Mouse (Mus musculus) megakaryocyte, embryonic 14.5 days (primary cell): ENCODE results near the gene Inpp4b. TPM values are rescaled to one million over a fixed set of nuclear protein-coding genes. Genes with fewer than 3 reads are reported as not detected.

Source experiments
- H3K27me3 ChIP-seq: replicated peaks from 2 replicates; pipeline ENCODE3; 2012; ENCODE audit warnings: inconsistent platforms
- H3K36me3 ChIP-seq: replicated peaks from 2 replicates; pipeline ENCODE3; 2012; ENCODE audit warnings: low read length, inconsistent platforms, mixed read lengths
- H3K4me1 ChIP-seq: 2 replicates; pipeline ENCODE4 v1.6.1; 2012; ENCODE audit warnings: inconsistent platforms
- H3K4me3 ChIP-seq: replicated peaks from 2 replicates; pipeline ENCODE3; 2012; ENCODE audit warnings: moderate library complexity, mild to moderate bottlenecking, inconsistent platforms
- H3K9me3 ChIP-seq: 2 replicates; pipeline ENCODE4 v1.6.1; 2012; ENCODE audit warnings: inconsistent platforms
- FLI1 ChIP-seq: IDR thresholded peaks from 2 replicates; pipeline ENCODE4 v1.6.1; 2012; ENCODE audit warnings: low read length, inconsistent platforms, mixed read lengths
- GATA1 ChIP-seq: IDR thresholded peaks from 3 replicates; pipeline ENCODE4 v1.6.1; 2012; ENCODE audit warnings: mixed read lengths, low read length, inconsistent platforms, borderline replicate concordance
- polyA plus RNA-seq: library from polyadenylated mRNA; stranded (reverse); fragments of >175 nt; gene quantifications from 2 replicates; pipeline ENCODE4 v1.2.3, GENCODE M21; 2012; ENCODE audit warnings: low replicate concordance; ENCODE audit not compliant: insufficient read depth

The Inpp4b gene
- polyA plus RNA-seq, 1 experiment, result 1.1 TPM

GRCm38 (mm10) chr8:81639820-81640219, 297.5 kb downstream of the Inpp4b start:
- peaks cover 17% of the 10 kb centered on the region for H3K4me1 ChIP-seq
- TF ChIP-seq GATA1, result no peak
- no peak for TF ChIP-seq FLI1
- H3K36me3 ChIP-seq, result peaks cover 3% of the 10 kb centered on the region
- no peaks in the 10 kb centered on the region for H3K9me3 ChIP-seq
- no peaks in the 10 kb centered on the region for H3K27me3 ChIP-seq
- H3K4me3 ChIP-seq, result no peak overlapping the region

- TF ChIP-seq GATA1, result no peak
- TF ChIP-seq FLI1, result no peak
- Histone ChIP-seq H3K36me3 (peaks cover 3% of the 10 kb centered on the region), H3K27me3 (no peaks in the 10 kb centered on the region), H3K4me1 (peaks cover 3% of the 10 kb centered on the region; the same call in 1 of the 2 replicates), H3K4me3 (no peak overlapping the region), H3K9me3 (no peaks in the 10 kb centered on the region)
These were observed 300.7 kb downstream of the Inpp4b start for GRCm38 (mm10) chr8:81643030-81643429.

- H3K9me3 ChIP-seq, result no peaks in the 10 kb centered on the region
- TF ChIP-seq GATA1 (no peak), FLI1 (no peak)
- no peak overlapping the region for H3K4me3 ChIP-seq
- no peaks in the 10 kb centered on the region for H3K27me3 ChIP-seq
- peaks cover 2% of the 10 kb centered on the region for H3K36me3 ChIP-seq
- H3K4me1 ChIP-seq, result no peaks in the 10 kb centered on the region; the same call in 1 of the 2 replicates
These were observed 349.8 kb downstream of the Inpp4b start for GRCm38 (mm10) chr8:81692167-81692566.

- Histone ChIP-seq H3K9me3 (no peaks in the 10 kb centered on the region), H3K4me3 (no peak overlapping the region), H3K4me1 (no peaks in the 10 kb centered on the region; the same call in 1 of the 2 replicates), H3K27me3 (no peaks in the 10 kb centered on the region), H3K36me3 (peaks cover 2% of the 10 kb centered on the region)
- TF ChIP-seq GATA1 (no peak), FLI1 (no peak)
These were observed 352.5 kb downstream of the Inpp4b start for GRCm38 (mm10) chr8:81694893-81695292.

GRCm38 (mm10) chr8:81702038-81702437, 359.7 kb downstream of the Inpp4b start:
- no peak for TF ChIP-seq GATA1
- TF ChIP-seq FLI1, result no peak
- Histone ChIP-seq H3K27me3 (no peaks in the 10 kb centered on the region), H3K9me3 (no peaks in the 10 kb centered on the region), H3K4me3 (no peak overlapping the region), H3K4me1 (peaks cover 38% of the 10 kb centered on the region), H3K36me3 (no peaks in the 10 kb centered on the region)

- H3K36me3 ChIP-seq, result no peaks in the 10 kb centered on the region
- no peaks in the 10 kb centered on the region for H3K27me3 ChIP-seq
- peaks cover 38% of the 10 kb centered on the region for H3K4me1 ChIP-seq
- TF ChIP-seq FLI1 (no peak), GATA1 (no peak)
- H3K4me3 ChIP-seq, result no peak overlapping the region
- no peaks in the 10 kb centered on the region for H3K9me3 ChIP-seq
These were observed 361.4 kb downstream of the Inpp4b start for GRCm38 (mm10) chr8:81703571-81704365.

- H3K9me3 ChIP-seq, result no peaks in the 10 kb centered on the region
- H3K4me3 ChIP-seq, result no peak overlapping the region
- H3K36me3 ChIP-seq, result no peaks in the 10 kb centered on the region
These were observed 365.1 kb downstream of the Inpp4b start for GRCm38 (mm10) chr8:81707436-81707835.

GRCm38 (mm10) chr8:81731332-81731731, 389.0 kb downstream of the Inpp4b start:
- no peak for TF ChIP-seq FLI1
- no peak for TF ChIP-seq GATA1
- no peaks in the 10 kb centered on the region for H3K27me3 ChIP-seq

More at GRCm38 (mm10) chr8:81707436-81707835, 365.1 kb downstream of the Inpp4b start:
- H3K4me1 ChIP-seq, result peaks cover 23% of the 10 kb centered on the region
- H3K27me3 ChIP-seq, result no peaks in the 10 kb centered on the region
- no peak for TF ChIP-seq GATA1

GRCm38 (mm10) chr8:81735655-81736054, 393.3 kb downstream of the Inpp4b start:
- Histone ChIP-seq H3K4me1 (peaks cover 47% of the 10 kb centered on the region), H3K4me3 (no peak overlapping the region), H3K9me3 (no peaks in the 10 kb centered on the region), H3K36me3 (no peaks in the 10 kb centered on the region), H3K27me3 (no peaks in the 10 kb centered on the region)
- TF ChIP-seq FLI1, result no peak
- no peak for TF ChIP-seq GATA1

More at GRCm38 (mm10) chr8:81731332-81731731, 389.0 kb downstream of the Inpp4b start:
- Histone ChIP-seq H3K4me3 (no peak overlapping the region), H3K4me1 (peaks cover 24% of the 10 kb centered on the region), H3K9me3 (no peaks in the 10 kb centered on the region), H3K36me3 (peaks cover 3% of the 10 kb centered on the region)

- H3K27me3 ChIP-seq, result no peaks in the 10 kb centered on the region
- H3K4me3 ChIP-seq, result no peak overlapping the region
- H3K36me3 ChIP-seq, result peaks cover 3% of the 10 kb centered on the region
- H3K9me3 ChIP-seq, result no peaks in the 10 kb centered on the region
- TF ChIP-seq FLI1, result no peak
- no peak for TF ChIP-seq GATA1
- H3K4me1 ChIP-seq, result peaks cover 42% of the 10 kb centered on the region
These were observed 393.7 kb downstream of the Inpp4b start for GRCm38 (mm10) chr8:81736103-81736502.

- no peak for TF ChIP-seq GATA1
- no peak for TF ChIP-seq FLI1
- H3K4me1 ChIP-seq, result peaks cover 22% of the 10 kb centered on the region
- no peaks in the 10 kb centered on the region for H3K9me3 ChIP-seq
- peaks cover 30% of the 10 kb centered on the region for H3K36me3 ChIP-seq
- H3K4me3 ChIP-seq, result no peak overlapping the region
- H3K27me3 ChIP-seq, result no peaks in the 10 kb centered on the region
These were observed 400.2 kb downstream of the Inpp4b start for GRCm38 (mm10) chr8:81742588-81742987.
